Mouse (Mus musculus): ENCODE measurements around the gene Olfr642. TPM values are rescaled to one million over a fixed set of nuclear protein-coding genes. Genes with fewer than 3 reads are reported as not detected.

The Olfr642 gene
- not detected for total RNA-seq (2021)
- long read RNA-seq, experiment 1: 0 reads
- long read RNA-seq, experiment 2: 0 reads

DNA sequence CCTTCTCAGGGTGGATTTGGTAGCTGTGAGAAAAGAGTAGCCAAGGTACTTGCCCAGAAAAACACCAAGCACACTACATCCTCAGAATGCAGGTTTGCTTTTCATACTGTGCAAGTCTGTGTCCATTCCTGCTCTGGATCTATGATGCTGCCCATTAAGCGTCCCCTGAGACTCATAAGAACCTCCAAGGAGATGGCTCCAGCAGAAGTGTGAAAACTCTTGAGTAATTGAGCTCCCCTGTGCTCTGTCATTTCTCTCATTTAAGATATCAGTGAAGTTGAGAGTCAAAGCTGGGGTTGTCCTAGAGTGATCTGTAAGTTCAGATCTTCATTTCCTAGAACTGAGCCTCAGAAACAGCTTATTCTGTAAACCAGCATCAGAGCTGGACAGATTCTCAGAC lies at the start of gene Olfr642:
TSS of gene Olfr642 (minus strand) at position 101 of the 400 bp plus-strand sequence.
- DNase-seq: no peak

DNA sequence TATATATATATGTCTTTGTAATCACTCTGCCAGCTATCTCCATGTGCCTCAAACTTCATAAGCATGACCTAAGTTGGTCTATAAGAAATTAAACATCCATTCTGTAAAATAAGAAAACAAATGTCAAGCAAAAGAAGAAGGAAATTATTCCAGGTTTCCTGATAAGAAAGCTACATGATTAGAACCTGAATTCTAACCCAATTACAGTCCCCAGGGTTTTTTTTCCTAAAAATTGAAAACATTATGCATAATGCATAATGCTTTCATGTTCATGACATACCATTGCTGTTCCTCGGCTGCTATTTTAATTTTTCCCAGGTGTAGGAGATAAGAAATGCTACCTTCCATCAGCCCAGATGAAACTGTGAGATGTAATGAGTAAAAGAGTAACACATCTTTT lies 32.9 kb upstream of the Olfr642 start, which contains the start of gene Olfr645:
TSS of gene Olfr645 (minus strand) at position 101 of the 400 bp plus-strand sequence.
- DNase-seq: no peak

DNA sequence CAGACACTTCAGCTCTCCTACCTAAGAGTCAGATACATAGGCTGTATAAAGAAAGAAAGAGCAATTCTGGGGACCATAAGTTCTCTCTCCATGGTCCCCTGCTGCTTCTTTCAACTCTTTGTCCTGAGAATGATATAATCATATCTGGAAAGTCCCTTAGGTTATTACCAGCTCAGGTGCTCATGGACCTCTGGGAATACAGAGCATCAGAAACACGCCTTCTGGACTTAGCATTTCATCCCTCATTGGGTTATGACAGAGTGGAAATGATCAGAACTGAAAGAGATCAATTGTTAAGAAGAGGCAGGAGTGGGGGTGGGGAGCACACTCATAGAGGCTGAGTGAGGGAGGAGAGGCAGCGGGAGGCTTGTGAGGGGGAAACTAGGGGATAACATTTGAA lies 19.3 kb upstream of the Olfr642 start, which contains the start of gene Olfr644:
TSS of gene Olfr644 (minus strand) at position 101 of the 400 bp plus-strand sequence.
- DNase-seq: no peak

DNA sequence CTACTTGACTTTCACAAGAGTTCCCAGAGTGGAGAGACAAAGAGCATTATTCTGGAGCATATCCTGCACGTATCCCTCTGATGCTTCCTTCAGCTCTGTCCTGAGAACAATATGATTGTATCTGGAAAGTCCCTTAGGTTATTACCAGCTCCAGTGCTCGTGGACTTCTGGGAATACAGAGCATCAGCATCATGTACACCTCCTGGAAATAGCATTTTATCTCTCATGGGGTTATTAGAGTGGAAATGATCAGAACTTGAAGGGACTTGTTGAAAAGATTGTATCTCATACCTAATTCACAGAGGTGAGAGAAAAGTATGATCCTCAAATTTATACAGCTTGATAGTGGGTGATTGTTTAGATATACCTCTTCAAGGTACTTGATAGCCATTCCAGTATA lies 8.9 kb upstream of the Olfr642 start, which contains the start of gene 4930516K23Rik:
TSS of gene 4930516K23Rik (minus strand) at position 101 of the 400 bp plus-strand sequence.
- no peak for DNase-seq

DNA sequence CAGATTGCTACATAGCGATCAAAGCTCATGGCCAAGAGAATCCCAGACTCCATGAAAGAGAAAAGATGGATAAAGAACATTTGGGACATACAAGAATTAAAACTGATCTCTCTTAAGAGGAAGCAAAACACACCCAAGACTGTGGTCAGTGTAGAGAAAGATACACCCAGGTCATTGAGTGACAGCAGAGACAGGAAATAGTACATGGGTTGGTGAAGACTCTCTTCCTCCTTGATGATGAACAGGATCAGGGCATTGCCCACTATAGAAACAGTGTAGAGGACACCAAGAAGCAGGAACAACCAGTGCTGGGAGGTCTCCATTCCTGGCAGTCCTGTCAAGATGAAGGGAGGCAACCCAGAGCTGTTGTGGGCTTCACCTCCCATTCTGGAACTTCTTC lies 6.7 kb upstream of the Olfr642 start:
- DNase-seq: no peak

DNA sequence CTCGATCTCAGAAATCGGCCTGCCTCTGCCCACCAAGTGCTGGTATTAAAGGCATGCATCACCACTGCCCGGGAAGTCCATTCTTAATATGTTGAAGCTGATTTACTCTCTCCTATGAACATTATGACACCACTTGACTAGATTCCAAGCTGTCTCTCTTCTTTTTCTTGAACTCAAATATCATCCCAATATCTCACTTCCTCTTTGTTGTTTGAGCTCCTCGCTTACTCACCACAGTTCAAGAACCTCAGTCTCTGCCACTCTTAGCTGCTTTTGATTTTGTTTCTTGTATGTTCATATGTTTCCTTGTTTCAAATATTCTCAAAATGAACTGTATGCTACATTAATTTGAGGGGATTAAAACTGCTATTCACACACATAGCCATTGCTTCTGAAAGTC lies 1.7 kb downstream of the Olfr642 start:
- no peak for DNase-seq

DNA sequence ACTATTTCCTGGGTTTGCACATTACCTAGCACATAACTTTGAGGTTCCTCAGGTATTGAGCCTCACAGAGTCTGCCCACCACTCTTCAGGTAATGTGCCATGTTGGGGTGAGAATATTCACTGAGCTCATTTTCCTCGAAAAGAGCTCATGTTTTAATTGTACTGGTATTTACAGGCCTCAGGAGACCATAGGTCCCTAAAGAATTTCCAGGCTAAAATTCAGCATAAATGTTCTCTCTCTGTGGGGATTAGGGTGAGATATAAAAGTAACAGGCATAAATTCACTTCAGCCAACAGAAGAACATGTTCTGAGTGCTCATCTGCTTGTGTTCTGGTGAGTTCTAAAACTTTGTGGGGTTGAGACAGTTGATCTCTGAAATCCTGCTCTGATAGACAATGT lies 17.3 kb downstream of the Olfr642 start, which contains the start of gene Olfr641:
TSS of gene Olfr641 (plus strand) at position 301 of the 400 bp plus-strand sequence.
- no peak for DNase-seq

DNA sequence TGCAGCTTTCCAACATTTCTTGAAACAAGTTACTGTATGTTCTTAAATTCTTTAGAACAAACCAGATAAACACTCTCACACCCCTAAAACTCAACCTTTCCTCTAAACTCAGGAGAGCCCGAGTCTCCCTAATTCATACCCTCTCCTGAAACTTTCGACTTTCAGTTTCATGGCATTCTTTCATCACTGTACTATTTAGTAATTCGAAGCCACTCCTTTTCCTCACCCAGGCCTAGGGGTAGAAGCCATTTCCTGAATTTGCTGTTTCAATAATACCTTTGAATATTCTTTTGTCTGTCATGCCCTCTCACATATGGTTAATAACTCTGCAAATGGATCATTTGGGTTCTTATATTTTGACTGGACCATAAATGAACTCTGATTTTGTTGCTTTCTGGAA lies 25.5 kb downstream of the Olfr642 start:
- DNase-seq: no peak

DNA sequence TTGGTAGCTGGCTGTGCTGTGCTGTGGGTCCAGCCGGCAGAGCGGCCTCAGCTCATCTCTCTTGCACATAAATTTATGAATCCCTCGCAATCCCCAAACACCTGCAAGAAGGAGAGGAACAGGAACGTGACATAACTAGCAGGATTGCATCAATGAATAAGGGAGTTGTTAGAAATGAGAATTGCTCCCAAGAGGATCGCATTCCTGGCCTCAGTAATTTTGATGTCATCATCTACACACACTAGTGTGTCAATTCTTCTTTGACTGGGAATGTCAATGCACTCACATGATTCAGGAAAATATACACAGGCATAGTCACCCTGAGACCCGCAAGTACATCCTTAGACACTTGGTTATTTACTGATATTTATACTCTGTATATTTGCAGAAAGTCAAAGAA lies 27.0 kb downstream of the Olfr642 start, which contains the start of gene Olfr640:
TSS of gene Olfr640 (minus strand) at position 101 of the 400 bp plus-strand sequence.
- DNase-seq: no peak

DNA sequence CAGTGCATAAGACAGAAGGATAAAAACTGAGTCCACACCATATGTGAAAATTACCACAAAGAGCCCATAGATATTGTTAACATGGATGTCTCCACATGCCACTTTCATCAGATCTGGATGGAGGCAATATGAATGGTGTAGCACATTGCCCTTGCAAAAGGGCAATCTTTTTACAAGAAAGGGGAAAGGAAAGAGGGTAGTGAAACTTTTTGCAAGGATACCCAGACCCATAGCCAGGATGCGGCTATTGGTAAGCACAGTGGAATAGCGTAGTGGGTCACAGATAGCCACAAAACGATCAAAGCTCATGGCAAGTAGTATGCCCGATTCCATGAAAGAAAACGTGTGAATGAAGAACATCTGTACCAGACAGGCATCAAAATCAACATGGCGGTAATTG lies 30.8 kb downstream of the Olfr642 start:
- DNase-seq: no peak

DNA sequence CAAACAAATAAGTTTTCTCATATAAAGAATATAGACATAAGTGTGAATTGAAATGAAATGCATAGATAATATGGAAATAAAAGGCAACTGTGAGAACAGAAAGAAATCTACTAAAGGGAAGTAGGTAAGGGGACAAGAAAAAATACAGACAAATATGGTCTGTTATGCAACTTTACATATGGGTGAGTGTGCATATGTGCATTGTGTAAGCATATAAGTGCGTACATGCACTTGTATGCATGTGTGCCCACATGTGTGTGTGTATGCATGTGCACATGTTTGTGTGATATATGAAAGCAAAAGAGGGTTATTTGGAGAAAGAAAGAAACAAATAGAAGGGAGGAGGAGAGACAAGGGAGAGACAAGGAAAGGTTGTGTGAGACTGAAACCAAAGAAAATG lies 33.5 kb downstream of the Olfr642 start:
- DNase-seq: no peak

DNA sequence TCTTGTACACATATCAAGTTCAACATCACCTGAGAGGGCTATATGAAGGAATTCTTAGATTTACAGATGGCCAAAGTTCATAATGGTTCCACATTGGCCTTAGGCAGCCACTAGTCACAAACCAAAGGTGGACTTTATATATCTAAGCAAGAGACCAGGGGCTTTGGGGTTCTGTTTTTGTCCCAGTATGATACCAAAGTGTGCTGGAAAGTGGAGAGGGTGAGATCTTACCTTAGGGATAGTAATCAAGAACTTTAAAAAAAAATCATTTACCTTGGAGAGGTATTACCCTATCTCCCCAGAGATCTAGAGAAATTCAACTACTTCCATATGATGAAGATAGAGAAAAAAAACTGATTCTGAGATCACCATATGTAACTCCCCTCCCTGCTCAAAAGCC lies 35.3 kb downstream of the Olfr642 start, which contains the start of gene Olfr639:
TSS of gene Olfr639 (minus strand) at position 101 of the 400 bp plus-strand sequence.
- DNase-seq: no peak

DNA sequence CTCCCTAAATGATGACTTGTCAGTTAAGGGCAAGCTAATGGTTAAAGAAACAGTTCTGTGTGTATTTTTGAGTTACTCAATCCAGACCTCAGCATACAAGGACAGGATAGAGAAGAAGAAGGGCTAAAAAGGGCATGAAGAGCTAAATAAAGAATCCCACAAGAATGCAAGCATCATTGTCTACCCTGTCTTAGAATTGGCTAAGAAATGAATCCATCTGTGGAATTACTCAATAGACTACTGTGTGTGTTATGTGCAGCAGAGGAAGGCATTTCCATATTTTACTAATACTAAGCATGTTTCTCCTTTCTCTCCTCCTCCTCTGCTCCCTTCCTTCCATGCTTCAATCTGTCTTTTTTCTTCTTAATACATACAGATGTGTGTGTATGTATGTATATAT lies 53.3 kb downstream of the Olfr642 start:
- no peak for DNase-seq

DNA sequence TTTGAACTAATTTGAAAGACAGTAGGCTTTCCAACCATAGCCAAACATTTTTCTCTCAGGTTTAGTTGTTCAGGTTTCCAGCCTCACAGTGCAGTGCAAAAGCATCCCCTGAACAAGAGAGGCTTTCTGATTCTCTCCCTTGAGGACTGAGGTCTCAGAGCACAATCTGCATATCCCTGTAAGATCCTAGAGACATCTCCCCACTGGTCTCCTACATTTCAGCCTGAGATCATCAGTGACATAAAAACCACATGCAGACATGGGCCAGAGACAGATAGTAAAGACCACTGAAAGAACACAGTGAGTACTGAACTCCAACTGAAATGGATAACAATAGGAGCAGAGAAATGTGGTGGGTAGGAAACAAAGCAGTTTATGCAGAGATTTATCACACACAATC lies 54.0 kb downstream of the Olfr642 start, which contains the start of gene Olfr638:
TSS of gene Olfr638 (plus strand) at position 301 of the 400 bp plus-strand sequence.
- no peak for DNase-seq

Other genes with a start within 250 kb of the Olfr642 start
- 100 to 1,000 TPM in 1 of 2 experiments, 10 to 100 TPM in 1; 60.5 to 281 TPM for gene Hbb-bt, start 238.7 kb downstream of the Olfr642 start, total RNA-seq (2021)
- 1,000 to 10,000 TPM in 1 of 2 experiments, 100 to 1,000 TPM in 1; 504 to 2,205 TPM for gene Hbb-bs, start 224.6 kb downstream of the Olfr642 start, total RNA-seq (2021)
- gene Hbb-bh2, start 212.1 kb downstream of the Olfr642 start, total RNA-seq (2021): not detected
- not detected for gene Hbb-bh1, start 209.5 kb downstream of the Olfr642 start, total RNA-seq (2021)
- not detected for gene Hbb-y, start 199.4 kb downstream of the Olfr642 start, total RNA-seq (2021)
- gene Olfr66, start 166.4 kb downstream of the Olfr642 start, total RNA-seq (2021): not detected
- not detected for gene Olfr64, start 158.2 kb downstream of the Olfr642 start, total RNA-seq (2021)
- gene Olfr65, start 149.2 kb downstream of the Olfr642 start, total RNA-seq (2021): not detected
- gene Olfr631, start 123.8 kb downstream of the Olfr642 start, total RNA-seq (2021): not detected
- not detected for gene Olfr632, start 118.3 kb downstream of the Olfr642 start, total RNA-seq (2021)
- not detected for gene Olfr633, start 108.2 kb downstream of the Olfr642 start, total RNA-seq (2021)
- gene Olfr635, start 81.5 kb downstream of the Olfr642 start, total RNA-seq (2021): not detected
- gene Olfr638, start 53.9 kb downstream of the Olfr642 start, total RNA-seq (2021): not detected
- not detected for gene Olfr639, start 35.4 kb downstream of the Olfr642 start, total RNA-seq (2021)
- not detected for gene Olfr640, start 27.1 kb downstream of the Olfr642 start, total RNA-seq (2021)
- gene Olfr641, start 17.2 kb downstream of the Olfr642 start, total RNA-seq (2021): not detected
- gene 4930516K23Rik, start 8.8 kb upstream of the Olfr642 start, total RNA-seq (2021): not detected
- gene Olfr644, start 19.2 kb upstream of the Olfr642 start, total RNA-seq (2021): not detected
- not detected for gene Olfr645, start 32.8 kb upstream of the Olfr642 start, total RNA-seq (2021)
- not detected for gene Olfr646, start 52.2 kb upstream of the Olfr642 start, total RNA-seq (2021)
- gene Ubqln5, start 77.2 kb upstream of the Olfr642 start, total RNA-seq (2021): not detected
- gene Olfr643, start 84.7 kb upstream of the Olfr642 start, total RNA-seq (2021): not detected
- not detected for gene Ubqln3, start 90.6 kb upstream of the Olfr642 start, total RNA-seq (2021)
- gene Ubqlnl, start 97.9 kb upstream of the Olfr642 start, total RNA-seq (2021): not detected
- not detected for gene Olfm5, start 112.2 kb upstream of the Olfr642 start, total RNA-seq (2021)
- gene Olfr648, start 130.7 kb upstream of the Olfr642 start, total RNA-seq (2021): not detected
- gene Olfr649, start 143.3 kb upstream of the Olfr642 start, total RNA-seq (2021): not detected
- under 1 TPM in 1 of 2 experiments, not detected in 1; 0.11 TPM for gene Trim6, start 166.1 kb upstream of the Olfr642 start, total RNA-seq (2021)
- 1 to 10 TPM; 1.0 to 1.6 TPM for gene Trim34a, start 191.8 kb upstream of the Olfr642 start, total RNA-seq (2021)
- gene Trim5, start 235.4 kb upstream of the Olfr642 start, total RNA-seq (2021): 1 to 10 TPM in 1 of 2 experiments, under 1 TPM in 1; 0.99 to 1.1 TPM